11 mouse cellular contexts compared by ENCODE assay signal in the genomic region with DNA sequence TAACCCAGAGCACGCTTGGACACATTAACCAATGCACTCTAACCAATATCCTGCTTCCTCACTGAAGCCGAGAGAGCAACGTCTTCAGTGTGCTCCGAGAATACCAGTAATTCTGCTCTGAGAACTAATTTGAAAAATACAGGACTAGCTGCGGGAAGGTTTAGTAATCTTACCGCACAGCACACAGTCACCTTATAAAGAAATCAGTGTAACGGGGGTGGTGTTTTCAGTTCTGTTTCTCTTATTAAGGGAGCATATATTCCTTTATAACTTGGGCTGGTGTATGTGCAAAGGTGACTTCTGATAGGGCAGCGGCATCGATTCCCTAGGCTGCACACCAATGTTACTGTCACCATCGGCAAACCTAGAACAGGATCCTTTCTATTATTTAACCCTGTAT. TPM values are rescaled to one million over a fixed set of nuclear protein-coding genes. Genes with fewer than 3 reads are reported as not detected.
DNase-seq lines count a peak whose midpoint lies in the region; ATAC-seq and TF ChIP-seq lines count a peak whose summit lies in the region.
"Had no signal": no experiment of that assay in that cellular context is flagged by ENCODE, and none has a peak within 500 bp of the region (broad histone marks: within the 10 kb centered on the region; RNA-seq: fewer than 3 reads in every experiment).

No protein-coding gene starts in this region.

- no peaks in the 10 kb centered on the region for H3K36me3 ChIP-seq in kidney, adult 2 months (ENCODE audit: control insufficient read depth, insufficient read depth, low read length)
- no peaks in the 10 kb centered on the region for H3K36me3 ChIP-seq in hindbrain, embryonic 14.5 days (replicated peaks; ENCODE audit: control insufficient read depth, insufficient read depth)
- no peaks in the 10 kb centered on the region for H3K36me3 ChIP-seq in midbrain, embryonic 16.5 days (ENCODE audit: control insufficient read depth, insufficient read depth, low read length)

- no peak for ATAC-seq in hindbrain, embryonic 14.5 days (ENCODE audit: low FRiP score)
- ATAC-seq in midbrain, embryonic 16.5 days: no peak

- peak; percentile 41 for DNase-seq in kidney, adult 2 months
- DNase-seq in kidney, postnatal 10 days: no peak
- no peak for DNase-seq in hindbrain, embryonic 14.5 days (ENCODE audit: low spot score)
- DNase-seq in thymus, postnatal 36 days: no peak
- no peak for DNase-seq in thymus, adult 18-20 months
- no peak for DNase-seq in right cerebral cortex, postnatal 4 days
- DNase-seq: adrenal gland, postnatal 25 days; lung, adult 18-20 months had no signal

- WGBS in kidney, adult 2 months: 25% methylated on average over 10 of the region's 10 CpGs
- 39% methylated on average over 10 of the region's 10 CpGs for WGBS in hindbrain, embryonic 14.5 days
- 46% methylated on average over 10 of the region's 10 CpGs for WGBS in midbrain, embryonic 16.5 days

- TF ChIP-seq CTCF in kidney, adult 2 months (conservative IDR thresholded peaks at IDR 0.05; ENCODE audit: insufficient read depth, insufficient read length, low read depth, low read length): no peak
- no peak for TF ChIP-seq CTCF in cortical plate, adult 2 months (IDR thresholded peaks at IDR 0.05; ENCODE audit: extremely low read depth, insufficient read depth, low read length)

- no peak for TF ChIP-seq POLR2A in kidney, adult 2 months (IDR thresholded peaks at IDR 0.05; ENCODE audit: low read depth, low read length)
- TF ChIP-seq POLR2A in cortical plate, adult 2 months (IDR thresholded peaks at IDR 0.05; ENCODE audit: extremely low read depth, insufficient read depth, low read length): no peak

- H3K4me1 ChIP-seq in kidney, adult 2 months (ENCODE audit: control insufficient read depth, insufficient read depth, low read length): peaks cover 41% of the 10 kb centered on the region
- peaks cover 15% of the 10 kb centered on the region for H3K4me1 ChIP-seq in cortical plate, adult 2 months (ENCODE audit: control insufficient read depth, insufficient read depth, low read length)
- H3K4me1 ChIP-seq in hindbrain, embryonic 14.5 days (replicated peaks; ENCODE audit: control insufficient read depth, insufficient read depth, low read length): peaks cover 67% of the 10 kb centered on the region
- peaks cover 57% of the 10 kb centered on the region for H3K4me1 ChIP-seq in midbrain, embryonic 16.5 days (ENCODE audit: control insufficient read depth, insufficient read depth, low read length)

- H3K9me3 ChIP-seq in hindbrain, embryonic 14.5 days (ENCODE audit: control insufficient read depth, low read length): no peaks in the 10 kb centered on the region
- H3K9me3 ChIP-seq in midbrain, embryonic 16.5 days (replicated peaks; ENCODE audit: control insufficient read depth, low read length, poor library complexity, severe bottlenecking): no peaks in the 10 kb centered on the region

- no peaks in the 10 kb centered on the region; the same call in 1 of the 2 replicates for H3K27me3 ChIP-seq in kidney, adult 2 months (replicated peaks; ENCODE audit: control insufficient read depth, insufficient read depth, low read length)
- H3K27me3 ChIP-seq in hindbrain, embryonic 14.5 days (ENCODE audit: control insufficient read depth, insufficient read depth, low read length): no peaks in the 10 kb centered on the region
- H3K27me3 ChIP-seq in midbrain, embryonic 16.5 days (ENCODE audit: control insufficient read depth, insufficient read depth, low read depth, low read length): no peaks in the 10 kb centered on the region
- H3K27me3 ChIP-seq: CH12.LX had no signal

- H3K4me3 ChIP-seq in kidney, adult 2 months (ENCODE audit: insufficient read depth, low read depth, low read length): peak overlapping the region; percentile 8; the same call in 1 of the 2 replicates
- peak overlapping the region; percentile 26 for H3K4me3 ChIP-seq in cortical plate, adult 2 months (ENCODE audit: insufficient read depth, low read length)
- peak overlapping the region; percentile 25 for H3K4me3 ChIP-seq in hindbrain, embryonic 14.5 days (replicated peaks; ENCODE audit: low read length)
- H3K4me3 ChIP-seq in midbrain, embryonic 16.5 days (ENCODE audit: low read depth, low read length): peak overlapping the region; percentile 29

- peak overlapping the region; percentile 56 for H3K4me2 ChIP-seq in hindbrain, embryonic 14.5 days (replicated peaks)
- H3K4me2 ChIP-seq in midbrain, embryonic 16.5 days (ENCODE audit: low read length): peak overlapping the region; percentile 54

- peak overlapping the region; percentile 43 for H3K9ac ChIP-seq in hindbrain, embryonic 14.5 days
- H3K9ac ChIP-seq in midbrain, embryonic 16.5 days (ENCODE audit: low read depth, low read length): peak overlapping the region; percentile 52

- no peak overlapping the region for H3K27ac ChIP-seq in kidney, adult 2 months (ENCODE audit: insufficient read depth, low read depth, low read length)
- no peak overlapping the region for H3K27ac ChIP-seq in cortical plate, adult 2 months (ENCODE audit: insufficient read depth, low read length)
- H3K27ac ChIP-seq in hindbrain, embryonic 14.5 days: 0 out of 2 replicates have a peak overlapping the region, but pooled peaks have one; percentile 5
- peak overlapping the region; percentile 50; the same call in 1 of the 2 replicates for H3K27ac ChIP-seq in midbrain, embryonic 16.5 days (ENCODE audit: low read length)

RNA-seq across cellular contexts. Expression of gene Arid1b, which starts 5.9 kb away (rescaled TPM):
- 20.6 and 22.0 TPM in 2 replicates for polyA plus RNA-seq in kidney, adult 2 months (2012; rRNA removed)
- 22.8 and 24.4 TPM in 2 replicates for polyA plus RNA-seq in cortical plate, adult 2 months (2012; rRNA removed)
- 18.8 and 20.5 TPM in 2 replicates for polyA plus RNA-seq in hindbrain, embryonic 14.5 days (2014; fragmentation: Nextera tagmentation; extraction: Ambion mirVana)
- polyA plus RNA-seq in midbrain, embryonic 16.5 days (2015; fragmentation: Nextera tagmentation; extraction: Ambion mirVana): 13.1 and 13.2 TPM in 2 replicates

Comparison
In these comparisons a context has a peak if more than half of its experiments do, and no peak if none do; other contexts are left out.
1. H3K27ac ChIP-seq: peak in hindbrain, embryonic 14.5 days (single experiment) and midbrain, embryonic 16.5 days (single experiment); none in kidney, adult 2 months (single experiment) and cortical plate, adult 2 months (single experiment).
2. Peak in every context shown above with its lines, with median percentiles within 50 percentile points of each other: H3K4me3 ChIP-seq.